Comparison of ENCODE assay signal across 8 mouse cellular contexts in the genomic region with DNA sequence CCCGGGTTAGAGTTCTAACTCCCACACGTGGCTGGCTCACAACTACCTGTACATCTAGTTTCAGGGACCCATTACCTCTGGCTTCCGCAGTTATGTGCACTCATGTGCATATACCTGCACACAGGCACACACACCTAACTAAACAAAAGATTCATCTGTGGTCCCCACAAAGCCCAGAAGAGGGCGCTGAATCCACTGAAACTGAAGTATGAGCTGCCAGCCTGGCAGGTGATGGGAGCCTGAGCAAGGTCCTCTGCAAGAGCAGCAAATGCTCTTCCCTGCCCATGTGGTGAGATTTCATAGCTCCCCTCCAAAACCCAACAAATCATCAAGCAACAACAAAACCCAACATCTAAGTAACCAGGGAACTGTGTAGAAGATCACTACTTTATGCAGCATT.
DNase-seq lines count a peak whose midpoint lies in the region; ATAC-seq lines count a peak whose summit lies in the region.
"Had no signal": no experiment of that assay in that cellular context is flagged by ENCODE, and none has a peak within 500 bp of the region (broad histone marks: within the 10 kb centered on the region; RNA-seq: fewer than 3 reads in every experiment).

No protein-coding gene starts in this region.

- no peak overlapping the region for H3K4me3 ChIP-seq in heart, embryonic 12.5 days
- H3K4me3 ChIP-seq: forebrain, embryonic 12.5 days had no signal

- WGBS in heart, embryonic 12.5 days: 71% methylated on average over 4 of the region's 4 CpGs

- intact Hi-C loops in left cerebral cortex, postnatal 4 days (cut with DNase I): no loop called here
- intact Hi-C loops in left cerebral cortex, postnatal 14 days (cut with DNase I): loop anchor here (10.0 kb wide), 1 partner anchor 144 kb away; the partner anchor contains the start of gene Reln

- ATAC-seq in heart, embryonic 12.5 days (ENCODE audit: insufficient number of reproducible peaks, low FRiP score): no peak

- H3K36me3 ChIP-seq in heart, embryonic 12.5 days: peaks cover 14% of the 10 kb centered on the region

- H3K4me1 ChIP-seq in heart, embryonic 12.5 days (replicated peaks): no peaks in the 10 kb centered on the region
- H3K4me1 ChIP-seq: forebrain, embryonic 12.5 days had no signal

- no peak overlapping the region for H3K9ac ChIP-seq in heart, embryonic 12.5 days
- H3K9ac ChIP-seq: forebrain, embryonic 12.5 days had no signal

- no peaks in the 10 kb centered on the region for H3K9me3 ChIP-seq in heart, embryonic 12.5 days (replicated peaks)
- H3K9me3 ChIP-seq: forebrain, embryonic 12.5 days had no signal

- H3K4me2 ChIP-seq in heart, embryonic 12.5 days: no peak overlapping the region
- H3K4me2 ChIP-seq: forebrain, embryonic 12.5 days had no signal

- peak; percentile 33 for DNase-seq in left cerebral cortex, postnatal 4 days
- DNase-seq in left cerebral cortex, postnatal 14 days (ENCODE audit: low spot score in 2 of 2): no peak
- DNase-seq in NIH3T3 (ENCODE audit: low read depth): peak; percentile 14
- DNase-seq in cerebellum, adult 9-11 months: peak; percentile 51
- peak; percentile 26 for DNase-seq in retina, embryonic 14.5 days (ENCODE audit: low spot score)
- no peak for DNase-seq in heart, adult 9 months (ENCODE audit: low spot score in 2 of 2)

- no peaks in the 10 kb centered on the region for H3K27me3 ChIP-seq in heart, embryonic 12.5 days (replicated peaks)
- H3K27me3 ChIP-seq: forebrain, embryonic 12.5 days had no signal

- H3K27ac ChIP-seq in heart, embryonic 12.5 days (ENCODE audit: poor library complexity, severe bottlenecking): no peak overlapping the region
- H3K27ac ChIP-seq: forebrain, embryonic 12.5 days had no signal

Comparison
In these comparisons a context has a peak if more than half of its experiments do, and no peak if none do; other contexts are left out.
1. DNase-seq: peak in left cerebral cortex, postnatal 4 days (single experiment), NIH3T3 (single experiment), cerebellum, adult 9-11 months (single experiment) and retina, embryonic 14.5 days (single experiment); none in left cerebral cortex, postnatal 14 days (0 of 2) and heart, adult 9 months (0 of 2).